Mouse (Mus musculus) monocyte, adult 59 days (primary cell): Measurements from ENCODE around the gene Rala. TPM values are rescaled to one million over a fixed set of nuclear protein-coding genes. Genes with fewer than 3 reads are reported as not detected.

Source experiments
- total RNA-seq, 2 experiments: library from RNA; stranded (reverse); gene quantifications; one replicate each; pipeline ENCODE4 v1.2.4; 2023

Rala gene
- total RNA-seq, result 10 to 100 TPM; 37.7 to 39.6 TPM

GRCm38 (mm10) chr13:17944078-17944917 lies at the start of gene Rala:
Gene Rala, minus strand, starts transcription at chr13:17944239.

DNA sequence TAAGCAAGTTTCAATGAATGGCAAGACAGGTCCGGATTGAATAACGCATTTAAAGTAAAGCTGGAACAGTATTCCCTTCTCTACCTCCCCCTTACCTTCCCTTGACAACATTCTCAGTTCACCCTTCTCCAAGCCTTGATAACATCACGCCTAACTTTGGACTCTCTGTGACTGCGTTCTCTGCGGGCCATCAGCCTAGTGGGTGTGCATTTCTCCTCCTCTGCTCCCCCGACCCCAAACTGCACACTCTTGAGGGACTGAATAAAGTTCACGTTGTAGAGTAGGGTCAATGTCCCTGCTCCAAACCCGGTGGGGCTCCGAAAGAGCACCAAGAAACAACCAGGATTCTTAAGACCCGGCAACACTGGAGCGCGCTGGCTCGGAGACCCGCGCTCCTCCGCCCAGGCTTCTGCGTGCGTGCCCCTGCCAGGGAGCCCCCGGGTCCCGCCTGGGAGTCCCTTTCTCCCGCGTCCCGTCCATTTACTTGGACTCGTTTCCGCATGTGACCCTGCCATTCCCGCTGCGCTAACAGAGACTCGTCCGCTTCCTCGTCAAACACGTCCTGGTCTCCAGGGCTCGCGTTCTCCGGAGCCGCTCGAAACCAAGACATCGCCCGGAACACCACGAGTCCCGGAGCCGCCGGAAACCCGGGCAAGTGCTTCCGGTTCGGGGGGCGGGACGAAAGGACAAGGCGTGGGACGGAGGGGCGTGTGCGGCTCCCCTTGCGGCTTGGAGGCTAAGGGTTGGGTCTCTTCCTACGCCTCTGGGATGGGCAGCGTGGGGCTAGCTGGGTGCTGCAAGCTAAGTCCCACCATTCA lies 48.9 kb upstream of the Rala start, which contains the start of gene Yae1d1:
Gene Yae1d1, minus strand, starts transcription at position 653 of the 818 bp plus-strand sequence.

Other genes with a start within 250 kb of the Rala start
- gene Mplkip, start 249.0 kb downstream of the Rala start, total RNA-seq, result 10 to 100 TPM; 23.0 to 23.8 TPM
- gene Sugct, start 248.7 kb downstream of the Rala start, total RNA-seq, result not detected
- 100 to 1,000 TPM; 100 to 108 TPM for gene Cdk13, start 139.1 kb downstream of the Rala start, total RNA-seq
- 1 to 10 TPM; 6.2 to 7.2 TPM for gene Yae1d1, start 49.1 kb upstream of the Rala start, total RNA-seq